ENCODE assay signal across 26 mouse cellular contexts in the genomic region with DNA sequence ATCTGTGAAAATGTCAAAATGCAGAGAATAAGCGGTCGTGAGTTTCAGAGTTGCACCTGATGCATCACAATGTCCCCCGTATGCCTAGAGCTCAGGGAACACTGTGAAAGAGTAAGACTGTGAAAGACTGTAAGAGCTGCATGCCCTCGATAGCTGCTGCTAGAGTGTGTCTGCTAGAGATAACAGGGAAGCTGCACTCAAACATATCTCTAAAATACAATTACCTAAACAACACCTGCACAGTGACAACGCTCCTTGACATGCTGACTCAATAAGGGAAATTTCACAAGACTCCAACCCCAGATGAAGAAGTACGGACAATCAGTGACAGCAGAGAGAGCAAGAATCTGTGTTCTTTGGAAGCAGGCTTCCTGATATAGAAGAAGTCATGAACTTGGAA. TPM values are rescaled to one million over a fixed set of nuclear protein-coding genes. Genes with fewer than 3 reads are reported as not detected.
"Had no signal": no experiment of that assay in that cellular context is flagged by ENCODE, and none has a peak within 500 bp of the region (broad histone marks: within the 10 kb centered on the region; RNA-seq: fewer than 3 reads in every experiment).

No protein-coding gene starts in this region.

- DNase-seq: cerebellum, adult 9-10 months; cerebellum, adult 9-11 months; cerebellum, postnatal 10 days; cerebellum, postnatal 14 days; cerebellum, postnatal 25 days; cerebellum, postnatal 36 days; embryo, embryonic 11 days; forebrain, postnatal 0 days; gastrocnemius, adult 2 months; gastrocnemius, postnatal 10 days; gastrocnemius, postnatal 14 days; gastrocnemius, postnatal 25 days; gastrocnemius, postnatal 36 days; heart, adult 11 months; heart, adult 18-20 months; heart, adult 2 months had no signal

- H3K4me3 ChIP-seq: embryonic facial prominence, embryonic 10.5 days; embryonic facial prominence, embryonic 12.5 days; embryonic facial prominence, embryonic 13.5 days; embryonic facial prominence, embryonic 15.5 days; erythroblast, embryonic 14.5 days; forebrain, embryonic 10.5 days; forebrain, embryonic 12.5 days; forebrain, embryonic 13.5 days; forebrain, embryonic 15.5 days; gastrocnemius, adult 2 months; heart, adult 2 months had no signal

- H3K9ac ChIP-seq: embryonic facial prominence, embryonic 12.5 days; embryonic facial prominence, embryonic 13.5 days; embryonic facial prominence, embryonic 15.5 days; forebrain, embryonic 12.5 days; forebrain, embryonic 13.5 days; forebrain, embryonic 15.5 days; forebrain, postnatal 0 days had no signal

- H3K9me3 ChIP-seq: embryonic facial prominence, embryonic 15.5 days; forebrain, embryonic 15.5 days had no signal

- H3K27ac ChIP-seq: embryonic facial prominence, embryonic 10.5 days; embryonic facial prominence, embryonic 12.5 days; embryonic facial prominence, embryonic 13.5 days; embryonic facial prominence, embryonic 15.5 days; forebrain, embryonic 10.5 days; forebrain, embryonic 12.5 days; forebrain, embryonic 13.5 days; forebrain, embryonic 15.5 days; gastrocnemius, adult 2 months; heart, adult 2 months had no signal

- H3K4me1 ChIP-seq: embryonic facial prominence, embryonic 12.5 days; embryonic facial prominence, embryonic 13.5 days; embryonic facial prominence, embryonic 15.5 days; forebrain, embryonic 10.5 days; forebrain, embryonic 12.5 days; forebrain, embryonic 13.5 days; forebrain, embryonic 15.5 days had no signal

- H3K27me3 ChIP-seq: embryonic facial prominence, embryonic 12.5 days; embryonic facial prominence, embryonic 13.5 days; embryonic facial prominence, embryonic 15.5 days; forebrain, embryonic 12.5 days; forebrain, embryonic 13.5 days; forebrain, embryonic 15.5 days had no signal

- H3K36me3 ChIP-seq: embryonic facial prominence, embryonic 10.5 days; embryonic facial prominence, embryonic 12.5 days; embryonic facial prominence, embryonic 13.5 days; embryonic facial prominence, embryonic 15.5 days; forebrain, embryonic 10.5 days; forebrain, embryonic 12.5 days; forebrain, embryonic 15.5 days had no signal

RNA-seq across cellular contexts. Expression of a gene that starts 37.5 kb away (rescaled TPM):
- total RNA-seq: granulocyte monocyte progenitor cell, adult 5-6 weeks had no signal
- polyA plus RNA-seq: erythroblast, embryonic 14.5 days had no signal
